Mouse (Mus musculus): ENCODE results near the gene Vwa8.
A peak's percentile ranks its signal among the peaks of the same experiment; 100 is the strongest.

The Vwa8 gene

DNA sequence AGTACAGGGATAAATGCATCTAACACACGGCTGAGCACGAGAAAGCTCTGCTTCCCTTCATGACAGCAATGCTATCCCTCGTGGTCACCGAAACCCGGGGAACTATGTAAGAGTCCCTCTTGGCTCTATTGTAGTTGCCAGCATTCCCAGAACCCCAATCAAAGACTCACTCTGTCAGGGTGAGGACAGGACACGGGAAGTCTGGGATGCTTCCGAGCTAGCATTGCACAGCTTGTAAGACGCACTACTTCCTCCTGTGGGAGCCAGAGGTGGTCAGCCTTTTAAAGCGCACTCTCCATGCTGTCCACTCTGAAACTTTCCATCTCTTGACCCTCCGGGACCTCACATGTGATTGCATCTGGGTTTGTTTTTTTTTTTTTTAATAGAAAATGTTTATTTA, 335.2 kb downstream of the Vwa8 start:
- DNase-seq (ENCODE audit: low spot score), result no peak

DNA sequence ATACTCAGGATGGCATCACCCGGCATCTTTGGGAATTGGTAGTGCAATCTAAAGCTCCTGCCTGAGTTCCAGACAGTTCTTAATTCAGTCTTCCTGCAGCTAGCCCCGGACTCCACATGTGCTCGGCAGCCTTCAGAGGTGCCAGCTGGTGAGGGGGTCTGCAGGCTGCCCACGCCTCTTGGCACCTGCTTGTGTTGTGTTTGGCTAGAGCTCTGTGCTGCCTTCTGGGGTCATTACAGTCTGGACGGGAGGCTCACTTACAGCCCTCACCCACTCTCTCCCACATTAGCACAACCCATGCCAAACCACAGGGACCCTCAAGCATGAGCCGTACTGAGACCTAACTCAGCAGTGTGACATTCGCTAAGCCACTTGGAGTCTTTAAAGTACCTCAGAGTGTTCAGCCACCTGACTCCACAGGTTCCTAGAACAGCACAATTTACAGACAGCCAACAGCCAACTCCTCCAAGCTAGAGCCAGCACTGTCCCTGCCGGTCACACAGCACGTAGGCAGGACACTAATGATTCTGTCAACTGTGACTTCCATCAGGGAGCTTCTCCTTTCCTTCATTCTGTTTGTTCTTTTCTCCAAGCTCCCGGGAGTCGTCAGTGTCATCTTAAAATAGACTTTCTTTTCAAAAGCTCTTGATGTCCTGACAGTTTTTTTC, 336.3 kb downstream of the Vwa8 start:
- no peak for DNase-seq (ENCODE audit: low spot score)

DNA sequence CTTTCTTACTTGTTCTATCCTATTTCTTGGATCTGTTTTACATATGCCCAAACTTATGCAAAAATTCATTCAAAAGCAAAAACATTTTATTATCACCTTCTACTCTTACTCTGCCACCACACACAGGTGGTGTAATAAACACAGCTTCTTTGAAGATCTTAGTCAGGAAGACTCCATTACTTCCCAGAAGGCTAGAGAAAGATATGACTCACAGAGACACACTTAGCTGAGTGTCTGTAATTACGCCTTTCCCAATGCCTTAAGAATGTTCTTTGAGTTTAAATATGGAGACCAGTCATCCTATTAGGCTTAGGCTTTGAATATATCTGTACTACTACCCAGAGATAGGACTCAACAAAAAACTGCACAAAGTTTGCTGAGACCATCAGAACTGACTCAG, 338.1 kb downstream of the Vwa8 start:
- DNase-seq (ENCODE audit: low spot score), result no peak

DNA sequence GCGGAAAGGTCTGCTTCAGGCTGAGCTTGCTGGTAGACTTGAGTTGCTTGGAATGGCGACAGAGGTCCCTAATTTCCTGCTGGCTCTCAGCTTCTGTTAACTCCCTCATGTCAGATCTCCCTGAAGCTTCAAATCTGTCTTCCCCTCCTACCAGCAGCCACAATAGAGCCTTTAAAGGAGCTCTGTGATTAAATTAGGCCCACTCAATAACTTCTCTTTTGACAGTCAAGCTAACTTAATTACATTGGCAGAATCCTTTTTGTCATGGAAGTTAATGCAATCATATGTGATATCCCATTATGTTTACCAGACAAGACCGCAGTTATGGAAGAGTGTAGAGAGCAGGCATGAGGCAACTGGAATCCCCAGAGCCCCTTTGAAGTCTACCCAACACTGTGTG, 347.9 kb downstream of the Vwa8 start:
- no peak for DNase-seq (ENCODE audit: low spot score)

DNA sequence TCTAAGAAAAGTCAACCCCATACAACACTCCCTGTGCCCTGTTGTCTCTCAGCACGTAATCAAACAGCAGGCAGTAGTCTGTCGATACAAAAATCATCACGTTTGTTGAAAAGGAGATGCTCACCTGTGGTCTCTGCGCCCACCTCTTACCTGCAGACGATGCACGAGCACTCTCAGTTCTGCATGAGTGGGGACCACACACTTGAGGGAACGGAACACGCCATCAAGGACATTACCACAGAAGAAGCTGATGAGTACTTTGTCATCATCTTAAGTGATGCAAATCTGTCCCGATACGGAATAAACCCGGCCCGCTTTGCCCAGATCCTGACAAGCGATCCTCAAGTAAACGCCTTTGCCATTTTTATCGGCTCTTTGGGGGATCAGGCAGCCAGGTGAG, 349.2 kb downstream of the Vwa8 start:
- DNase-seq (ENCODE audit: low spot score), result no peak

DNA sequence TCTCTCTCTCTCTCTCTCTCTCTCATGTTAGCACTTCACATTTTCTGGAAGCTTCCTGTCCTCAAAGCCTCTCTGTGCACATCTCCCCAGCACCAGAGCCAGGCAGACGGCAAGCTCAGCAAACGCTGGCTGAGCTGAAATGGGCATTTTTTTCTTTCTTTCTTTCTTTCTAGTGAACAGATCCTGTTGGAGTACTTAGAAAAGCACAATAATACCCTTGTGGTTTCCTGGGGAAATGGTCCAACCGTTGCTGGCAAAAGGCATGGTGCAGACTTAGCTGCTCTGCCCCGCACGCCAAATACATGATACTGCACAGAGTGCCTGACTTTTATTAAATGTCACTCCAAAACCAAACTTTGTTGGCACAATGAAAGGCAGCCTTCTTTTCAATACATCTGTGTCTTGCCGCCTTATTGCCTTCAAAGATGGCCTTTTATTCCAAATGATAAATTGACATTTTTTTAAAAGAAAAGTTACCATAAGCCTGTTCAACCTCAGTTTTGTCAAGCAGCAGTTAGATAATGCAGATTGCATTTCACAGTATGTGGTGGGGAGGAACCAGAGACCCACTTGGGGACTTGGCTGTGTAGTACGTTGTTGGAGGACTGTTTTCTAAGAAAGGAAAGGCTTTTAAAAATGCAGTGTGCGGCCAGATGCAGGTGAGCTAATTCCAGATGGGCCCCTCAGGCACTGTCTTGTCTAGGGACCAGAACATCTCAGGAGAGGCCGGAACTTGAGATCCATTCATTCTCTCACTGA, 351.5 kb downstream of the Vwa8 start:
- DNase-seq (ENCODE audit: low spot score), result peak; percentile 4

DNA sequence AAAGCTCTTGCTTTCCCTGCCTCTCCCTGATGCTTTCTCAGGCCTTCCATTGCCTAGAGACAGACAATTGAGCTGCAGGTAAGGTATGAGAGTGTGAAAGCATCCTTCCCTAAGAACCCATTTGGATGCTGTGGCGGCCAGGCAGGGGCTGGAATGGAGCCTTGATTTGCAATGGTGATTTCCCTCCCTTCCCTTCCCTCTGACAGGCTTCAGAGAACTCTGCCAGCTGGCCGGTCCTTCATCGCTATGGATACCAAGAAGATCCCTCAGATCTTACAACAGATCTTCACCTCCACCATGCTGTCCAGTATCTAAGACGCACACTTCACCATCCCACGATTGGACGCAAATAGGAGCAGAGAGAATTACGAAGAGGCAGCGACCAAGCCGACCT, 352.0 kb downstream of the Vwa8 start:
- DNase-seq (ENCODE audit: low spot score), result no peak

DNA sequence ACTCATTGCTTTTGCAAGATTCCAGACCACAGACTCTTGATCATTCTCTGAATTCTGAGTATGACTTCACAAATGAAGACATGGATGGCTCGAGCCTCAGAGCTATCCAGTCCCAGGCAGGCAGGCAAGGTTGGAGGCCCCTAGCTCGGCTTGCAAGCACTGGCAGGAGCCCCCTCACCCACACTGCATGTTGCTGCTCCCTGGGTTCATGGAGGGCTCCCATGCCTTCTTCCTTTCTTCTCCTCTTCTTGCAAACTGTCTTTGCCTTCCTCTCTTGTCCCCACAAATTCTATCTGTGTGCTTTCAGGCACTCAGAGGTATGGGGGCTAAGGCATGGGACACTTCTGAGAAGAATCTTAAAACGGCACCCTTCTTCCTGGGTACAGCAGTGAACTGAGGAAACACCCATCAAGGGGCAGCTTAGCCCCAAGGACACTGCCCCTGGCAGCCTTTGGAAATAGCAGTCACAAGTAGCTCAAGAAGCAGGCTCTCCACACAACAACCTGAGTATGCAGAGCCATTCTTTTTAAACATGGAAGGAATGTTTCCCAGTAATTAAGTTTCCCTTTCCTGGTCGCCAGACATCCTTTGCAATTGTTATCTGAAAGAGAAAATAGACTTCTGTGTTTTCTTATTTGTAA, 354.0 kb downstream of the Vwa8 start:
- DNase-seq (ENCODE audit: low spot score), result no peak

DNA sequence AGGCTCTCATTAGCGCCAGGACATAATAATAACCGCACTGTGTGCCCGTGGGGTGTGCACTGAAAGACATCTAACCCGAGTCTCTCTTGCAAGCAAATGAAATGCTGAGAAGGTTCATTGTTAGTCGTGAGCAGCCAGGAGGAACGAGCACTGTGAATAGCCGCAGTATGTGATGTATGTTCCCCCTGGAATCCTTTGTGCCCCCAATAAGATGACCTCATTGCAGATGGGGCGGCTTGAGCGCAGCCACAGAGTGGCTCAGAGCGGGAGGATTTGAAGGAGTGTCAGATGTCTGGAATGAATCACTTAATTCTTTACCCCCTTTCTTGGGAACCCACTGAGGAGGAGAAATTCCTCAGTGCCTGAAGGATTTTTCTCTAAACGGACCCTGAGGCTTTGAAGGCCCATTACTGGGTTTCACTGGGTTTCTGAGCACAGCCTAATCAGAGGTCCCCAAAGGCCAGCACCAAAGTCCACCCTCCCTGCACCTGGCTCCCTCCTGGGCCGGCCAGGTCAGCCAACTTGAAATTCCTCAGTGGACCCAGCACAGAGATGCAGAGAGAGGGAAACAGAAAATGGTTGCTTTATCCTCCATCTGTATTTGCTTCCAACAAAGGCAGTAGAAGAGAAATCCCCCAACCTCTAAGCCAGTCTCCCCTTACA, 354.8 kb downstream of the Vwa8 start:
- no peak for DNase-seq (ENCODE audit: low spot score)

DNA sequence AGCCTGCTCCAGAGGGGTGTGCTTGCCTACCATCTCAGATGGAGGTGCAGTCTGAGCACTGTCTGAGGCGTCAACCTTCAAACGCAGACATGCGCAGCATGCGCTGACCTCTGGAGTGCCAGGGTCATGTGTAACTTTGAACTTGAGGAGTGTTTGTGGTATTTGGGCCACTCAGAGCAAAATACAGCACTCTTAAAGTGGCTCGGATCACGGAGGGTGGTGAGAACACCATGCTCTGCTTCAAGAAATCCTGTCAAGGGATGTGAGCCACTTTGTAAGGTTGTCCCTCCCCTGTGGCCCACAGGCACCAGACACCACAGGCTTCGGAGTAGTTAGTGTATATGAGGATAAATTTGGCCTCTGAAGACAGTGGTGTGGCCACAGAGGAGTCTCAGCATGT, 356.0 kb downstream of the Vwa8 start:
- no peak for DNase-seq (ENCODE audit: low spot score)

DNA sequence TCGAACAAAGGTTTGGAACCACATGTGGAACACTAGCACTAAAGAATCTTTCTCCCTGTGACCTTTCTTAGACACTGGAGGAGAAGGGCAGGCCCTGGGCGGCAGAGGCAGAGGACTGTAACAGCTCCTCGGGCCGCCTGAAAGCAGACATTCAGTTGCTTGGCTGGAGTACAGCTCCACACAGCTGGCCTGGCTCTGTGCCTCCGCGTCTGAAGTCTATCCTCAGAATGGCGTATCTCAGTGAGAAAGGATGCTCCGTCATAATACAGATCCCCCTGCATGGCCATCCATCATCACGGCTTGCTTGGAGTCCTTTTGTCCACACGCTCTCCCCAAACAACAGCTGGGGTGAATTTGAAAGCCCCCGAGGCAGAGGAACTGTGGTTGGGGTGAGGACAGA, 357.4 kb downstream of the Vwa8 start:
- no peak for DNase-seq (ENCODE audit: low spot score)

DNA sequence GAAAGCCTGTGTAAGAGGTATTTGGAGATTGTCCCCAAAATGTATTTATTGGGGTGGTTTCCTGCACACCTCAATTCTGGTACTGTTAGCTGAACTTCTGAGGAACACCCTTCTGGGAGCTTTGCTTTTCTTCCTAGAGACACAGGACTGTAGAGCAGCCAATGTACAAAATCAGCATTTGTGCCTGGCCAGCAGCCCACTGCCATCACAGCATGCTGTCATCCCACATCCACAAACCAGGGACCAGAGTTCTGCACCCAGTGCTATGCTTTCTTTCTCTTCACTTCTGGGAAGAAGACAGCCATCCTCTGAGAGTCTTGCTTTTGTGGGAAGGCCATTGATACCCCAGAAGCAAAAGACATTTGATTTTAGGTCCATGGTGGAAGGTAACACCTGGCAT, 359.6 kb downstream of the Vwa8 start:
- no peak for DNase-seq (ENCODE audit: low spot score)

DNA sequence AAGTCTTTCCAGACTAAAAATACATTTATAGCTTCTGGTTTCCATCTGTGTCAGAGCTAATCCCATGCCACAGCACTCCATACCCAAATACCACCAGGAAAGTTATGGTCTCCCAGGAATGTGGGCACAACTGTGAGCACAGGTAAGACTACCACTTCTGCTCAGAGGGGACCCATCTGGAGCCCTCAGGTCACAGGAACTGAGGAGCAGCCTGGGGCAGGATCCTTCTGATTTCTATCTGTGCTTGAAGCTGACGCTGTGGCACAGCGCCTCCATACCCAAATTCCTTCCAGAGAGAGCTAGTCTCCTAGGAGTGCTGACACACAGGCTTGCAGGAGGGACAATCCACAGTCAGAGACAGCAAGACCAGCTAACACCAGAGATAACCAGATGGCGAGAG, 361.0 kb downstream of the Vwa8 start:
- no peak for DNase-seq (ENCODE audit: low spot score)

DNA sequence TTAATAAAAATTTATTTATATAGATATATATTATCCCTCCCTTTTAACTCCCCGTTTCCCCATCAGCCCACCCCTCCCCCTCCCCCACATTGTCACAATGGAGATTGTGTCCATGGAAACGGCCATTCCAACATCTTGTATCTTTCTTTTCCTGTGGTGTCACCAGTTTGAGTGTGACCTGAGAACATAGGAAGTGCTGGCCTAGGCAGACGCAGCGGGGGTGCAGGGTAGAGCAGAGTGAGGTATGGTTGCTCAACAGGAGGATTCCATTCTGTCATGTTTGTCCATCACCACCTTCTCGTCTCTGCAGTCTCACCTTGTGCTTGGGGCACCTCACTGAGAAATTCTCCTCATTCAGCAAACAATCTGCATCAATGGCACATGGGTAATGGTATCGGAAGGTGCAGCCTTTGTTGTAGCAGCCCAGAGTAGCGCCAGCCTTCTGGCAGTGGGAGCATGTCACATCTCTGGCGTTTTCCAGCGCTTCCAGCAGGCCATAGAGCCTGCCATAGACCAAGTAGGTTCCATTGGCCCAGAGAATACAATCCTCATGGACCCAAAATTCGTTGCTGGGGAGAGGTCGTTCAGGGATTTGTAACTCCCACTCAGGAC, 363.6 kb downstream of the Vwa8 start:
- DNase-seq (ENCODE audit: low spot score), result no peak

DNA sequence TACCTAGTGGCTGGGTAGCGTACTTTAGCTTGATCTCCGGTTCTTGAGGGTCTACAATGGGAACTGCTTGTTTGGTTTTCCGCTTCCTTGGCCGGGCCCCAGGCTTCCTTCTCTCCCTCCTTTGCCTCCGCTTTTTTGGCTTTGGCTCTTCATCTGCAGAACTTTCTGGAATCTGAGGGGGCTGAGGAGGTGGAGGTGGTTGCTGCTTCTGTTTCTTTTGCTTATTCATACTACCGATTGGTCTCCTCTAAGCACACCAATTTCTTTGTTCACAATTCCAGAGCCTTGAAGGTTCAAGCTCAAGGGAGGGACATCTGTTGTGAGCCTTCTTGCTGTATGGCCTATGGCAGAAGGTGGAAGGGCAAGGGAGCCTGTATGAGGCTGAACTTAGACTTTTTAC, 365.3 kb downstream of the Vwa8 start:
- no peak for DNase-seq (ENCODE audit: low spot score)

DNA sequence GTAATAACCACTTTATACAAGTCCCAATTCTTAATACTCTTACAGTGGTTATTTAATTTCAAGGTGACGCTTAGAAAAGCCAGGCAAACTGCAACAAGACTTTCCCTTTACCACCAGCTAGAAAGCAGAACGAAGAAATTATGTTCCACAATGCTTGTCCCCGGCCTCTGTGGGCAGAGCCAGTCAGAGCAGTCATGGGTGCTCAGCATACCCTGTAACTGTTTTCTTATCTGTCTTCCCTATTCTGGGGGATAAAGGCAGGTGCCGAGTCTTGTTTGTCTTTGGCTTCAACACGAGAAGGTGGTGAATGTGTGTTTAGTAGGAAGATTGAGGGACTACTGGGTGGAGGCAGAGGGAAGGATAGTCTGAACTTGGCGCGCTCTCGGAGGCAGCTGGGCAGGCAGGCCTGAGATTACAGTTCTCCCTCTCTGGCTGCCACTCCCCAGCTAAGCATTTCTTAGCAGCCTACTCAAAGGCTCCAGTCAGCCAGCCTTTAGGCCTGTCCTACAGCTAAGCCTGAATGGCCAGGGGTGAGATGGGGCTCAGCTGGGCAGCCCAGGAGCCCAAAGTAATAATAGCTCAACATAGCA, 365.9 kb downstream of the Vwa8 start:
- no peak for DNase-seq (ENCODE audit: low spot score)

DNA sequence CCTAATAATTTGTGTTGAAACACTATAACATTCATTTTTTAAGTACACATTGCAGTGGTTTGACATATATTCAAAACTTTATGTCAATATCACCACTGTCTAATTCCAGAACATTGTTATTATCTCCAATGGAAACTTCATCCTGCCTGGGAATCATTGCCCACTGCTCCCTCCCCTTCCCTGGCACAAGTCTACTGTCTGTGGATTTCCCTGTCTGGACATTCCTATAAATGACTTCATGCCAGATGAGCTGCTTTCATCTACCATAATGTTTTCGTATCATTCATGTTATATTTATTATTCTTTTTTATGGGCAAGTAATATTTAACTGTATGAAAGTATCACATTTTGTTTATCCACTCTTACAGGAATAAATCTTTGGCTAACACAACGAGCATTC, 367.5 kb downstream of the Vwa8 start:
- DNase-seq (ENCODE audit: low spot score), result no peak

DNA sequence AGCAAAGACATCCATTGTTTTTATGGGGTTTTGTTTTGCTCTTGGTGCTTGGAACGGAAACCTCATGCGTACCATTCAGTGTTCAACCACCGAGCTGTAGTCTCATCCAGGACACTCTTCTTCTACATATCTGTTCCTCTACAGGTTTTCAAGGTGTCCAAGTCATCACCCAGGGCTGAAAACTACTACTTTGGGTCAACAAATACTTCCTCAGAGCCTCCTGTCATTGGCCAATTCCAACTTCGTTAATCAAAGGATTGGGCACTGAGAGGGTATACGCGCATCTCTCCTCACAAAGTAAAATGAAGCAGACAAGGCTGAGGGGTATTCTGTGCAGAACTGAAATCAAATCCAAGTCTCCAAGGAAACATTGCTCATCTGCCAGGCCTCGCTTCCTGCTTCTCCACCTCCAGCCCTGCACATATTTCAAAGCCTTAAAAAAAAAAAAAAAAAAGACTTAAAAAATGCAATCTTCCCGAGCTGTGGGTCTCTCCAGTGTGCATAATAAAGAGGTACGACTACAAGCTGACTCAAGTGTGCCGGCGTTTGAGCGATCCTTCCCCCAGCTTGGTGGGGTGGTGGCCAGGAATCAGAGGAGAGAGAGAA, 374.7 kb downstream of the Vwa8 start:
- DNase-seq (ENCODE audit: low spot score), result no peak

DNA sequence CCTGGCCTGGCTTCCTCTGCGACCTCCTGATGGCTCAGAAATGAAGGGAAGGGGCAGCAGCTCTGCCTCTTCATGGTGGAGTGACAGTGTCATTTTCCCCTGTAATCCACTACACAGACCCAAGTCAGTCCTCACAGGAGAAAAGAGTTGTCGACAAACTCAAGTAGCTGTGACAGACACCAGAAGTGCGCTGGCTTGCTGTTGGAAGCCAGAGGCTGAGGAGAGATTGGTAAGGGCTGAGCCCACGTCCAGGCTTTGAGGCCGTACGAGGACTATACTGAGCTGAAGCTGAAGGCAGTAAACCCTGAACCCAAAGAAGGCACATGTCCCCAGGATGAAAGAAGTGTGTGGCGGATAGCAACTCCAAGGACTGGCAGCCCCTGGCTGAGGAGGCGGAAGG, 376.6 kb downstream of the Vwa8 start:
- no peak for DNase-seq (ENCODE audit: low spot score)

DNA sequence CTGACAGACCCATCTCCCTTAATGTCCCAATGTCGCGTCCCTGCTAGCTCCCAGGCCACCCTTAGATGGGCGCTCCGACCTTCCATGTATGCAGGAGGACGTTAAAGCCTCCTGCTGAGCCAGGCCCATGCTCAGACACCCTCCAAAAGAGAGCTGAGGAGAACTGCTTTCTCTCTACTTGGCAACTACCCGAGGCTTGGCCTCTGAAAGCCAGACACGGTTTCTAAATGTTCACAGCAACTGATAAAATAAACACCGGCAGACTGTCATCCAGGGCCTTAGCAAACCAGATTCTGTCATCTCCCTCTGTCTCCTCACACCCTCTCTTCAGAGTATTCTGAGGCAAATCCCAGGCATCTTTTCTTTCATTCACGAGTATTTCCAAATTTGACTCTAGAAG, 377.2 kb downstream of the Vwa8 start:
- DNase-seq (ENCODE audit: low spot score), result no peak

DNA sequence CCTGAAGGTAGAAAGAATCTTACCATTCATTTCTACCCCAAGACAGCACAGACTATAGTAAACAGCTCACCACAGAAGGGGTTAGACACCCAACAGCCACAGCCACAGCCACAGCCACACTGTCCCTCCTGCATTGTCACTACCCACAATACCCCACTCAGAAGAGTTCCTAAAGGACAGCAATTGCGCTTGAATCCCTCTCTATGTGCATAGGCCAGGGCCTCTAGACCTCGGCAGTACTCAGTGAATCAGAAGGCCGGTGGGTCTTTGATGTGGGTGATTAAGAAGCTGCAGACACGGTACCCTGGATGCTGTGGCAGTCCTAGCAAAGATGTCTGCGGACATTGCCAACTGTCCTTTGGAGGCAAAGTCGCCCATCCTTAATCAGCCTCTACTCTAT, 377.9 kb downstream of the Vwa8 start:
- peak; percentile 43 for DNase-seq (ENCODE audit: low spot score)

DNA sequence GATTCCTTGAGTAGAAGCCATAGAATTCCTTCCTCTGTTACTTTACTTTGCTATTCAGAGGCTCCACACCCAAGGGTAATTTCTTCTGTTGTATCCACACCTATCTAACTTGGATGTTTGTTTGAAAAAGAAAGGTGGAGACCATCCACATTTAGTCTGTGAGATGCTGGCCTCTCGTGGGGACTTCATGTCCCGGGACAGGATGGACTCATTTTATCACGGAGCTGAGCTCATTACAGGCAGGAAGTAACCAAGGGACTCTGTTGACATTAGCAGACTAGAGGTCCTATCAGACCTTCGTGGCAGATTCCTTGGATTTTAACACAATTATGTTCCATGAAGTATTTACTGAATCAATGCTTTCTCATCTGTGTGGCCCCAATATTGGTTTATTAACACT, 379.1 kb downstream of the Vwa8 start:
- DNase-seq (ENCODE audit: low spot score), result no peak

Measured in T-cell, adult 2 months (primary cell).